Mouse (Mus musculus): ENCODE measurements around the gene Golt1a. TPM values are rescaled to one million over a fixed set of nuclear protein-coding genes. Genes with fewer than 3 reads are reported as not detected.
A peak's percentile ranks its signal among the peaks of the same experiment; 100 is the strongest.

Gene Golt1a
- total and polyA plus RNA-seq, 3 experiments, result not detected

DNA sequence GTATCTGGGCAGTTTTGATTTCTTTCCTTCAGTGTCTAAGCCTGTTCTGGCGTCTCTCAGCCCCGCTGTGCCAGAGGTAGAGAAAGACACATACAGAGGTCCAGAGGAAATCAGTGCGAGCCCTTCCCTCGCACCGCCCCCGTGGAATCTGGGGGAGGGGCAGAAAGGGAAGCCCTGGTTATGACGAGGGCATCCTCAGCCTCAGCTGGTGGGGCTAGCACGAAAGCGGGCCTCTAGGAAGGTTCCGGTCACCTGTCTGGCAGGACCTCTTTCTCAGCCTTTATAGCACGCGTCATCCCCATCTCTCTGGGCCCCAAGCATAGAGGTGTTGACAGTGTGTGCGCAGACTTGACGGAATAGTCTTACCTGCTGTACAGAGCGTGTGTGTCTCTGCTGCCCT, 46.3 kb downstream of the Golt1a start:
- in situ Hi-C loops (cut with MboI; ENCODE audit: low pct_ligation_motif_present, low pct_unique_long_range_greater_than_20kb, low sequenced_read_pairs), result loop anchor here (25.0 kb wide), 1 partner anchor 319 kb away; the partner anchor contains the start of genes Mdm4 and Pik3c2b
- Histone ChIP-seq H3K4me2 (ENCODE audit: insufficient read depth, low read depth, poor library complexity, severe bottlenecking) (peak overlapping the region; percentile 39), H3K36me3 (replicated peaks in 1 of 2; ENCODE audit: control insufficient read depth in 1 of 2, insufficient read depth in 1 of 2, low read length in 1 of 2) (no peaks in the 10 kb centered on the region), H3K4me1 (ENCODE audit: control insufficient read depth in 1 of 2, insufficient read depth in 2 of 2) (peaks cover 18 to 32% of the 10 kb centered on the region in 2 experiments), H3K79me2 (replicated peaks; ENCODE audit: control insufficient read depth, extremely low read depth, insufficient read depth, poor library complexity, severe bottlenecking) (no peaks in the 10 kb centered on the region), H3K27ac (ENCODE audit: insufficient read depth, low read depth) (no peak overlapping the region), H3K27me3 (replicated peaks) (peaks cover 76% of the 10 kb centered on the region), H3K9me3 (replicated peaks; ENCODE audit: low read length) (peaks cover 1% of the 10 kb centered on the region), H3K9ac (ENCODE audit: insufficient read depth, low read depth) (no peak overlapping the region), H3K4me3 (replicated peaks in 1 of 3; ENCODE audit: low read depth in 2 of 3, low read length in 2 of 3, poor library complexity in 1 of 3) (peak overlapping the region in 1 of 3 experiments; percentile 9)
- DNase-seq (ENCODE audit: extremely low read depth), result peak; percentile 27
- dilution Hi-C loops (cut with MboI; ENCODE audit: extremely low pct_ligation_motif_present, extremely low pct_unique_long_range_greater_than_20kb, low sequenced_read_pairs), result no loop called here
- TF ChIP-seq ETS1 (conservative IDR thresholded peaks at IDR 0.05; ENCODE audit: low read depth, low read length), result peak; percentile 58
- no peak for TF ChIP-seq KAT2A (IDR thresholded peaks at IDR 0.05; ENCODE audit: insufficient replicate concordance, low read length)
- 0 out of 2 replicates have a peak, but pooled peaks have one; percentile 6 for TF ChIP-seq BHLHE40 (IDR thresholded peaks at IDR 0.05; ENCODE audit: low read depth, low read length)
- no peak for TF ChIP-seq SIN3A (IDR thresholded peaks at IDR 0.05; ENCODE audit: low read length)
- TF ChIP-seq CTCF (conservative IDR thresholded peaks at IDR 0.05 in 1 of 2, IDR thresholded peaks at IDR 0.05 in 1 of 2; ENCODE audit: low read depth in 2 of 2, low read length in 2 of 2), result no peak
- TF ChIP-seq MAX (IDR thresholded peaks at IDR 0.05; ENCODE audit: low read length), result no peak
- TF ChIP-seq JUND (conservative IDR thresholded peaks at IDR 0.05; ENCODE audit: low read depth, low read length), result no peak
- no peak for TF ChIP-seq ZNF384 (IDR thresholded peaks at IDR 0.05; ENCODE audit: low read depth, low read length)
- no peak for TF ChIP-seq MAFK (IDR thresholded peaks at IDR 0.05; ENCODE audit: insufficient replicate concordance, low read length)
- TF ChIP-seq TCF12 (IDR thresholded peaks at IDR 0.05; ENCODE audit: low read depth, low read length), result no peak
- TF ChIP-seq MAZ (IDR thresholded peaks at IDR 0.05; ENCODE audit: low read depth, low read length), result no peak
- TF ChIP-seq USF1 (IDR thresholded peaks at IDR 0.05; ENCODE audit: low read depth, low read length), result no peak

DNA sequence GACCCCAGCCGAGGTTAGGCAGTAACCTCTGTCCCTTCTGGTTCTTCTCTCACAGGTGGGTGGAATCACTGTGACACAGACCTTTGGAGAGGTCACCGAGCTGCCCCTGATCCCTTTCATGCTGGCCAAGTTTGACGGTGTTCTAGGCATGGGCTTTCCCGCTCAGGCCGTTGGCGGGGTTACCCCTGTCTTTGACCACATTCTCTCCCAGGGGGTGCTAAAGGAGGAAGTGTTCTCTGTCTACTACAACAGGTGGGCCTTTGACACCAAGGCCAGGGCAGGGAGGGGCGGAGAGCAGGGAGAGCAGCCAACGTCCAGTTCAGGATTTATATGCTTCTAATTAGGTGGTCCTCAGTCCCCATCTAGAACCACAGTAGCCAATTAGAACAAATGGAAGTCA, 46.7 kb downstream of the Golt1a start:
- dilution Hi-C loops (cut with MboI; ENCODE audit: extremely low pct_ligation_motif_present, extremely low pct_unique_long_range_greater_than_20kb, low sequenced_read_pairs), result no loop called here
- Histone ChIP-seq H3K9ac (ENCODE audit: insufficient read depth, low read depth) (no peak overlapping the region), H3K36me3 (replicated peaks in 1 of 2; ENCODE audit: control insufficient read depth in 1 of 2, insufficient read depth in 1 of 2, low read length in 1 of 2) (no peaks in the 10 kb centered on the region), H3K9me3 (replicated peaks; ENCODE audit: low read length) (peaks cover 5% of the 10 kb centered on the region), H3K27me3 (replicated peaks) (peaks cover 76% of the 10 kb centered on the region), H3K4me1 (ENCODE audit: control insufficient read depth in 1 of 2, insufficient read depth in 2 of 2) (peaks cover 18 to 32% of the 10 kb centered on the region in 2 experiments), H3K27ac (ENCODE audit: insufficient read depth, low read depth) (no peak overlapping the region), H3K4me2 (ENCODE audit: insufficient read depth, low read depth, poor library complexity, severe bottlenecking) (peak overlapping the region; percentile 39), H3K4me3 (replicated peaks in 1 of 3; ENCODE audit: low read depth in 2 of 3, low read length in 2 of 3, poor library complexity in 1 of 3) (peak overlapping the region in 1 of 3 experiments; percentile 9), H3K79me2 (replicated peaks; ENCODE audit: control insufficient read depth, extremely low read depth, insufficient read depth, poor library complexity, severe bottlenecking) (no peaks in the 10 kb centered on the region)
- TF ChIP-seq ELF1 (IDR thresholded peaks at IDR 0.05; ENCODE audit: low read depth, low read length) (peak; percentile 55; the same call in 1 of the 2 replicates), MAFK (IDR thresholded peaks at IDR 0.05; ENCODE audit: insufficient replicate concordance, low read length) (0 out of 2 replicates have a peak, but pooled peaks have one; percentile 31), E2F4 (IDR thresholded peaks at IDR 0.05; ENCODE audit: insufficient replicate concordance, low read depth, low read length) (peak; percentile 74; the same call in 1 of the 2 replicates), NELFE (IDR thresholded peaks at IDR 0.05; ENCODE audit: low read depth, low read length) (no peak), TCF12 (IDR thresholded peaks at IDR 0.05; ENCODE audit: low read depth, low read length) (peak; percentile 88), ETS1 (conservative IDR thresholded peaks at IDR 0.05; ENCODE audit: low read depth, low read length) (peak; percentile 48), MEF2A (IDR thresholded peaks at IDR 0.05; ENCODE audit: borderline replicate concordance, low read depth, low read length) (peak; percentile 45; the same call in 1 of the 2 replicates), ZKSCAN1 (IDR thresholded peaks at IDR 0.05; ENCODE audit: borderline replicate concordance, low read depth, low read length) (no peak), KAT2A (IDR thresholded peaks at IDR 0.05; ENCODE audit: insufficient replicate concordance, low read length) (0 out of 2 replicates have a peak, but pooled peaks have one; percentile 21), ZMIZ1 (IDR thresholded peaks at IDR 0.05; ENCODE audit: low read depth, low read length) (no peak), BHLHE40 (IDR thresholded peaks at IDR 0.05; ENCODE audit: low read depth, low read length) (peak; percentile 20; the same call in 1 of the 2 replicates), SMC3 (IDR thresholded peaks at IDR 0.05; ENCODE audit: low read depth, low read length) (no peak), SIN3A (IDR thresholded peaks at IDR 0.05; ENCODE audit: low read length) (peak; percentile 30; the same call in 1 of the 2 replicates), CHD2 (IDR thresholded peaks at IDR 0.05; ENCODE audit: low read length) (peak; percentile 38; the same call in 1 of the 2 replicates), MAZ (IDR thresholded peaks at IDR 0.05; ENCODE audit: low read depth, low read length) (peak; percentile 77), POLR2A (IDR thresholded peaks at IDR 0.05; ENCODE audit: low read depth, low read length) (no peak), IRF4 (IDR thresholded peaks at IDR 0.05; ENCODE audit: low read depth, low read length) (peak; percentile 89), EP300 (IDR thresholded peaks at IDR 0.05; ENCODE audit: low read length) (peak; percentile 84), RCOR1 (conservative IDR thresholded peaks at IDR 0.05; ENCODE audit: low read depth, low read length) (peak; percentile 70)
- in situ Hi-C loops (cut with MboI; ENCODE audit: low pct_ligation_motif_present, low pct_unique_long_range_greater_than_20kb, low sequenced_read_pairs), result loop anchor here (25.0 kb wide), 1 partner anchor 319 kb away; the partner anchor contains the start of genes Mdm4 and Pik3c2b
- DNase-seq (ENCODE audit: extremely low read depth), result peak; percentile 69
